Mouse (Mus musculus) neural tube, embryonic 14.5 days (tissue): ENCODE results near the gene Krt2. TPM values are rescaled to one million over a fixed set of nuclear protein-coding genes. Genes with fewer than 3 reads are reported as not detected.
A peak's percentile ranks its signal among the peaks of the same experiment; 100 is the strongest.

Experiments used
- ATAC-seq: fragments of 200-750 bp; cut with Nextera tagmentation; 2 replicates; pipeline ENCODE4 v1.8.0; 2017; ENCODE audit warnings: low read depth, mild to moderate bottlenecking, moderate TSS enrichment, moderate library complexity
- H3K27ac ChIP-seq: fragments of 300-500 bp; sonication (generic); 2 replicates; pipeline ENCODE4 v1.5.1; 2014; ENCODE audit warnings: low read depth, mild to moderate bottlenecking, control low read depth, low read length, moderate library complexity, mixed read lengths
- H3K27me3 ChIP-seq: fragments of 300-500 bp; sonication (generic); 2 replicates; pipeline ENCODE4 v1.6.1; 2014; ENCODE audit warnings: low read length; ENCODE audit not compliant: control insufficient read depth, insufficient read depth
- H3K36me3 ChIP-seq: fragments of 300-500 bp; sonication (generic); 2 replicates; pipeline ENCODE4 v1.6.1; 2014; ENCODE audit warnings: low read length, mixed read lengths; ENCODE audit not compliant: control insufficient read depth, insufficient read depth
- H3K4me1 ChIP-seq: fragments of 300-500 bp; sonication (generic); 2 replicates; pipeline ENCODE4 v1.6.1; 2014; ENCODE audit warnings: low read length; ENCODE audit not compliant: control insufficient read depth, insufficient read depth
- H3K4me2 ChIP-seq: fragments of 300-500 bp; sonication (generic); 2 replicates; pipeline ENCODE4 v1.6.1; 2014; ENCODE audit warnings: mild to moderate bottlenecking, low read depth, low read length, control low read depth
- H3K4me3 ChIP-seq: fragments of 300-500 bp; sonication (generic); 2 replicates; pipeline ENCODE4 v1.5.1; 2014; ENCODE audit warnings: low read depth, low read length, control low read depth, mixed read lengths
- H3K9ac ChIP-seq: fragments of 300-500 bp; sonication (generic); replicated peaks from 2 replicates; pipeline ENCODE4 v1.6.1; 2014; ENCODE audit warnings: low read depth, mild to moderate bottlenecking, control low read depth, low read length, mixed read lengths
- H3K9me3 ChIP-seq: fragments of 300-500 bp; sonication (generic); 2 replicates; pipeline ENCODE4 v1.6.1; 2016; ENCODE audit warnings: low read length; ENCODE audit not compliant: control insufficient read depth
- WGBS: fragments of 180-500 bp; shearing (Covaris S2); extraction: QIAGEN DNeasy Blood & Tissue Kit; methylation state at CpG from one replicate; pipeline ENCODE4 v1.1.7; 2014; 5-methylcytosine and 5-hydroxymethylcytosine counted together
- polyA plus RNA-seq: library from polyadenylated mRNA; unstranded; fragments of >200 nt; fragmentation: Nextera tagmentation; extraction: Ambion mirVana; gene quantifications from 2 replicates; pipeline ENCODE4 v1.2.1, GENCODE M21; 2014

The Krt2 gene
- not detected in 2 replicates for polyA plus RNA-seq

DNA sequence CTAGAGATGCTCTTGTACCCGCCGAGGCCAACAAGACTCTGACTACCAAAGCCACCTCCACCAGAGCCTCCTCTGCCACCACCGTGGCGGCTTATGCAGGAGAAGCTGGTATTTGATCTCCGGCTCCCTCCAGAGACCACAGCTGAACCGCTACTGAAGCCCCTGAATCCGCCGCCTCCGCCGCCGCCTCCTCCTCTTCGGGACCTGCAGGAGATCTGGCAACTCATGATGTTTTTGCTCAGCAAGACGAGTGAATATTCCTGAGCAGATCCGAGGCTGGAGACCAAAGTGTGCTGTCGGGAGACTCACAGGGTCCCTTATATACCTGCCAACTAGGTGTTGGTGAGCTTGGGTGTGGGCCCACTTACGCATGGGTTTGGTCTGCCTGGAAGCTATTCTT lies at the start of gene Krt2:
TSS of gene Krt2 (minus strand) at position 295 of the 400 bp plus-strand sequence.
- WGBS: 82% methylated on average over 16 of the region's 16 CpGs
- Histone ChIP-seq H3K4me1 (no peaks in the 10 kb centered on the region), H3K36me3 (no peaks in the 10 kb centered on the region), H3K9ac (no peak within 1 kb of the TSS), H3K4me3 (no peak within 1 kb of the TSS), H3K27me3 (no peaks in the 10 kb centered on the region), H3K9me3 (no peaks in the 10 kb centered on the region), H3K27ac (no peak within 1 kb of the TSS), H3K4me2 (no peak within 1 kb of the TSS)
- no peak for ATAC-seq

DNA sequence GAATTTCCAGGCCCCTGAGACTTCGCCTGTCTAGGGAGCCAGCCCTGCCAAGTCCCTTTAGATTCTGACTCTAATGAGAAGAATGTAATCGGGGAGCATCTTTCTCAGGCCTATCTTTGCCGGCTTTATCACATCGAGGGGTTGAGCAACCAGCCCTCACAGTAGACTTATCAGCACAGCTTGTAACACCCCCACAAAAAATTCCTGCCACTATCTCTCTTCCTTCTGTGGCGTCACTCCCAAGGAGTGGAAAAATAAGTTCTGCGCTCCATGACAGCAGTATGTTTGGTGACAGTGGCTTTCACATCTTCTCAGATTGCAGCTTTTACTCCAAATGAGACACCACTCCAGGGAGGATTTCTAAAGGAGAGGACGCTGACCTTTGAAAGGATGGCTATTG lies 48.8 kb upstream of the Krt2 start:
- H3K36me3 ChIP-seq: no peaks in the 10 kb centered on the region
- H3K27me3 ChIP-seq: no peaks in the 10 kb centered on the region
- 89% methylated on average over 7 of the region's 7 CpGs for WGBS
- ATAC-seq: no peak
- H3K4me3 ChIP-seq: no peak overlapping the region
- H3K9ac ChIP-seq: no peak overlapping the region
- H3K27ac ChIP-seq: no peak overlapping the region
- no peaks in the 10 kb centered on the region for H3K9me3 ChIP-seq
- no peak overlapping the region for H3K4me2 ChIP-seq
- H3K4me1 ChIP-seq: no peaks in the 10 kb centered on the region

DNA sequence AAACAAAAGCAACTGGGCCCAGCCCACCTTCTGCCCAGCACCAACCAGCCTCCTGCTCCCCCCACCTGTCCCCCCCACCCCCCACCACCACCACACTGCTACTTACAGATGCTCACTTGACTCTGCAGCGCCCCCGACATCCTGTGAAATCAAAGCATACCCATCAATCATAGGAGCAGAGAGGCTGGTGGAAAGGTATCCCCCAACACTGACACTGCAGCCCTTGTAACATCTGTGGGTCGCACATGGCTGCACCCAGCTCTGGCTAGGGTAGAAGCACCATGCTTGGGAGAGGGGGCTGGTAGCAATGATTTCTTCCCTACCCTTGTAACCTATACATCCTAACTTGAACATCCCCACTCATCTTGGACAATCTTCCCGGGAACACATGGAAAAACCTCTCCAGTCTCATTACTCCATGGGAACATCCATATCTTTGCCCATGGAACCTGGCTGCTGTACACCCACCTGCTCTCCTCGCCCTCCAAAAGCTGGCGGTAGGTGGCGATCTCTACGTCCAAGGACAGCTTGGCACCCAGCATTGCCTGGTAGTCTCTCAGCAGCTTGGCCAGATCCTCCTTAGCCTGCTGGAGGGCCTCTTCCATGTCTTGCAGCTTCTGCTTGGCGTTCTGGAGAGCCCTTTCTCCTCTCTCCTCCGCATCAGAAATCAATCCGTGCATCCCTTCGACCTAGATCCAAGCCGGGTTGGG lies 42.6 kb upstream of the Krt2 start:
- Histone ChIP-seq H3K36me3 (no peaks in the 10 kb centered on the region), H3K4me1 (no peaks in the 10 kb centered on the region; the same call in 1 of the 2 replicates), H3K27me3 (0 out of 2 replicates have a peak, but pooled peaks cover 9% of the 10 kb centered on the region), H3K9me3 (no peaks in the 10 kb centered on the region), H3K9ac (no peak overlapping the region), H3K4me3 (no peak overlapping the region), H3K27ac (no peak overlapping the region), H3K4me2 (no peak overlapping the region)
- WGBS: 56% methylated on average over 13 of the region's 13 CpGs
- ATAC-seq: no peak

DNA sequence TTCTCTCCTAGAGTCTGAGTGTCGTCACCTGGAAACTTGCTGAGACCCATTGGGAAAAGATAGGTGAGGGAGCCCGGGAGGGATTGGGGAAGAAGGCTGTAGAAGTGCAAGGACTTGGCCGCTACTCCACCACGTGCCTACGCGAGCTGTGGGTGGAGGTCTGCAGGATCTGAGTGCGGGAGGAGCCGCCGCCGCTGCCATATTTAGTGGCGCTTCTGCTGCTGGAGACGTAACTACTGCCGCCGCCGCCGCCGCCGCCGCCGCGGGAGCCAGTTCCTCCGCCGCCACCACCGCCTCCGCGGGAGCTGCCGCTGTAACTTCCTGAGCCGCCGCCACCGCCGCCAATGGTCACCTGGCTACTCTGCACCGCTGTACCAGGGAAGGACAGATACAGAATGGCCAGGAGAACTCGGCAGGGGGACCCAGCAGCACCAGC lies 41.8 kb upstream of the Krt2 start:
- Histone ChIP-seq H3K4me3 (peak overlapping the region; percentile 38), H3K27me3 (0 out of 2 replicates have a peak, but pooled peaks cover 9% of the 10 kb centered on the region), H3K9ac (peak overlapping the region; percentile 54; the same call in 1 of the 2 replicates), H3K9me3 (no peaks in the 10 kb centered on the region), H3K36me3 (no peaks in the 10 kb centered on the region), H3K27ac (no peak overlapping the region), H3K4me2 (peak overlapping the region; percentile 79), H3K4me1 (no peaks in the 10 kb centered on the region; the same call in 1 of the 2 replicates)
- ATAC-seq: peak; percentile 34; the same call in 1 of the 2 replicates
- WGBS: under 1% methylated on average over 31 of the region's 33 CpGs

DNA sequence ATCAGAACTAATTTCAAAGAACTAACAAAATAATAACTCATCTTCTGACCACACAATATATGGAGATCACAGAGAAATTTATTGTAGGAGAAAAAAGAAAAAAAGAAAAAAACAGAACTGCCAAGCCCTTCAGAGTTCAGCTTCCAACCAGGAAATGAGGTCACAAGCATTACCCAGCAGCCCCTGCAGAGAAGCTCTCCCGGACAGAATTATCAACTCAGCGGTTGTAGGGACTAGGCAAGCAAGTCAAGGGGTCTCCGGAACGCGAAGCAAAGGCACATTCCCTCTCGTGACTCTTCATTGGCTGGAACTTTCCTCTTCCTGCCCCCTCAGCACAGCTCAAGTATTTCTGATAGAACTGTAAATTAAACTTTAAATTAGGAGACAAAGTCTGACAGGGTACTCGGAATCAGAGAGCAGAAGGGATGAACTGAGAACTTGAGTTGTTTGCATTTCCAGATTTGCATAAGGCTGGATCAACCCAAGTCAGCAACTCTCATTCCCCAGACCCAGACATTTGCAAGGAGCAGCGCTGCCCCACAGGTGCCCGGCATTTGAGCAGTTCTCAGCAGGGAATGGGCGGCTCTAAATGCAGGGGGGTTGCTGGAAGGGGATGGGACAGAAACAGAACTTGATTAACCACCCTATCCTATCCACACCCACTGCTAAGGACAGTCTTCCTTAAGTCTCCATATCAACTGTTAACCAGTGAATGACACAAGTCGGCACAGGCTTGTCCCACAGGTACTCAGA lies 40.9 kb upstream of the Krt2 start:
- H3K4me2 ChIP-seq: peak overlapping the region; percentile 79; the same call in 1 of the 2 replicates
- WGBS: 4% methylated on average over 11 of the region's 11 CpGs

DNA sequence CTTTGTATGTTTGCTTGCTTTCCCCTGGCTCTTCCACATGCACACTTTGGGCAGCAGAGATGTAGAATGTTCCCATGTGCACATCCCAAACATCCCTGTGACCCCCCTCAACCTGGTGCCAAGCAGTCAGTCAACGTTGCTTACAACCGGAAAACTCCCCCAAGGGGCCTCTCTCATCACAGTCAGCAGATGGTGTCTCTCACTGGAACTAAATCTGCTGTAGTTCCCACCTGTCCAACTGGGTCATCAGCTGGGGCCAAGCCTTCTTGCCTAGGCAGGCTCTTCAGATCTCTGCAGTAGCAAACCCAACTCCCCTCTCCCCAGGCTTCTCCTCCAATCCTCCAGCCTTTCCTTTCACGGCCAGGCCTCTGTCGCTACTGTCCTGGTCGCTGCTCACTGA lies 38.7 kb upstream of the Krt2 start:
- H3K27me3 ChIP-seq: 0 out of 2 replicates have a peak, but pooled peaks cover 9% of the 10 kb centered on the region
- no peaks in the 10 kb centered on the region for H3K9me3 ChIP-seq

More for the DNA sequence above, 40.9 kb upstream of the Krt2 start:
- Histone ChIP-seq H3K27me3 (0 out of 2 replicates have a peak, but pooled peaks cover 9% of the 10 kb centered on the region), H3K27ac (no peak overlapping the region), H3K9me3 (no peaks in the 10 kb centered on the region), H3K36me3 (no peaks in the 10 kb centered on the region), H3K9ac (no peak overlapping the region), H3K4me1 (no peaks in the 10 kb centered on the region; the same call in 1 of the 2 replicates), H3K4me3 (no peak overlapping the region)
- no peak for ATAC-seq

DNA sequence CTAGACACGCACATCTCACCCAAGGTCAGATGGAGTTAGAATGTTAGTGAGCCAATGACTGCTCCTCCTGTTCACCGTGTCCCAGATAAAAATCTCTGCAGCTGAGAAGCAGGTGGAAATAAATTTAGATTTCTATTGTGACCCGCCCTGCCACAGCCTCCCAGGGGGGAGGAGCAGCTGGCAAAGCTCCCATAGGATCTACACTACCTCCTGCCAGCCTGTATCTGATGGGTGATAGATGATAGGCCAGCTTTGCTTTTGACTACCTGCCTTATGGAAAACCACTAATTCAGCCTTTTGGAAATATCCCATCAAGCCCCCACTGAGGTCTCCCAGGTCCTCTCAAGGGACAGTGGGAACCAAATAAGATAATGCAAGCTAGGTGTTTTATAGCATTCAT lies 37.8 kb upstream of the Krt2 start:
- no peaks in the 10 kb centered on the region for H3K36me3 ChIP-seq
- 0 out of 2 replicates have a peak, but pooled peaks cover 9% of the 10 kb centered on the region for H3K27me3 ChIP-seq
- H3K4me3 ChIP-seq: no peak overlapping the region
- ATAC-seq: no peak
- WGBS: 51% methylated on average over 3 of the region's 3 CpGs
- H3K9ac ChIP-seq: no peak overlapping the region
- H3K27ac ChIP-seq: no peak overlapping the region
- no peaks in the 10 kb centered on the region for H3K9me3 ChIP-seq
- H3K4me2 ChIP-seq: no peak overlapping the region
- no peaks in the 10 kb centered on the region; the same call in 1 of the 2 replicates for H3K4me1 ChIP-seq

More for the DNA sequence above, 38.7 kb upstream of the Krt2 start:
- Histone ChIP-seq H3K4me3 (no peak overlapping the region), H3K9ac (no peak overlapping the region), H3K4me2 (no peak overlapping the region), H3K27ac (no peak overlapping the region), H3K36me3 (no peaks in the 10 kb centered on the region), H3K4me1 (no peaks in the 10 kb centered on the region; the same call in 1 of the 2 replicates)
- no peak for ATAC-seq
- 35% methylated on average over 5 of the region's 5 CpGs for WGBS

DNA sequence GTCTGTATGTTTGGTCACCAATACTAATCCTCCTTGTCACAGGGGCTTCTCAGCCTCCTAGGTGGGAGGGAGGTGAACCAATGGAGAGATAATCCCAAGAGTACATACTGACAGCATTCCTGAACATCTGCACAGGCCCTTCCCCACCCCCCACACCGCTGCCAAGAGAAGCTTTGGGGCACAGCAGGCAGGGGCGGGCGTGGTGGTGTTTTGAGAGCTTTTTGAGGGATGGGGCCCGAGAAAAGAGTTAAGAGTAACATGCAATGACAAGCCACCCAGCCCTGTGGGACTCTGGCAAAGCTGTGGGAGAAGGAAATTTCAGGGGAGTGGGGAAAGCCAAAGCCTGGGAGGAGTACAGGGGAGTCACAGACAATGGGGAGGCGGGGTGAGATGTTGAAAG lies 36.3 kb upstream of the Krt2 start:
- no peak overlapping the region for H3K27ac ChIP-seq
- no peak overlapping the region for H3K4me3 ChIP-seq
- no peak for ATAC-seq
- H3K4me2 ChIP-seq: no peak overlapping the region
- no peaks in the 10 kb centered on the region for H3K36me3 ChIP-seq
- 24% methylated on average over 5 of the region's 5 CpGs for WGBS
- H3K4me1 ChIP-seq: no peaks in the 10 kb centered on the region; the same call in 1 of the 2 replicates
- H3K9me3 ChIP-seq: no peaks in the 10 kb centered on the region
- 0 out of 2 replicates have a peak, but pooled peaks cover 8% of the 10 kb centered on the region for H3K27me3 ChIP-seq
- no peak overlapping the region for H3K9ac ChIP-seq

DNA sequence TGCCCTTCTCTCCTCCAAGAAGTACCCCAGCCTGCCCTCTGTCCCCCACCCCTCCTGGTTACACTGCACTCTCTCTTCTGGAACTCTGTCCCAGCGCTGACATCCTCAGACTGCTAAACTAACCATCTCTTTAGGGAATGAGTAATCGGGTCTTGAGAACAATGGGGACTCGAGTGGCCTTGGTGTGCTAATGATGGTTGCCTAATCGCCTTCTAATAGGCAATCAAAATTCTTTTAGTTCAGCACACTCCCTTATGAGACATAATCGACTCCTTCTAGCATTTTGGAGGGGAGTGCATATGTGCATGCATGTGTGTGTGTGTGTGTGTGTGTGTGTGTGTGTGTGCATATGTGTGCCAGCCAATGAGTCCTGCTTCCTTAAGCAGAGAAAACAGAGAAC lies 34.6 kb upstream of the Krt2 start:
- Histone ChIP-seq H3K4me3 (no peak overlapping the region), H3K9me3 (no peaks in the 10 kb centered on the region), H3K27ac (no peak overlapping the region), H3K27me3 (0 out of 2 replicates have a peak, but pooled peaks cover 2% of the 10 kb centered on the region), H3K4me2 (no peak overlapping the region), H3K9ac (no peak overlapping the region), H3K36me3 (no peaks in the 10 kb centered on the region), H3K4me1 (no peaks in the 10 kb centered on the region)
- 4% methylated on average over 5 of the region's 5 CpGs for WGBS
- ATAC-seq: no peak
